Mouse (Mus musculus): ENCODE data around the gene Fam193a.

DNA sequence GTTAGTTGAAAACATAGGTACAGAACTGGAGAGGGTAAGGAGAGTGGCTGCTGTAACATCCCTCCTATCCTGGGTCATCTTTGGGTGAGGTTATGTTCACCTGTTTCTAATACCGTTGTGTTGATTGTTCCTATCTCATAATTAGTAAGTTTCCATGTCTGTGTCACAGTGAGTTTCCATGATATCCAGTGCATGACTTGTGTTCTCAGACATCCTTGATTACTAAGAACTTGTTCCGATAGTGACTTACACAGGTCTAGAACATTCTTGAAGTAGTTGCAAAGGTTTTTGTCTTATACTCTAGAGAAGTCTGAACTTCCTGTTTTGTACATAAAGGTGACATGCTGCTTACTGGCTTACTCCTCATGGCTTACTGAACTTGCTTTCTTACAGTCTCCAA, 96.9 kb downstream of the Fam193a start:
- TF ChIP-seq POLR2A (IDR thresholded peaks at IDR 0.05; ENCODE audit: borderline replicate concordance, extremely low read depth, low read depth, low read length), result no peak
- TF ChIP-seq CTCF (IDR thresholded peaks at IDR 0.05; ENCODE audit: insufficient read depth, low read length), result no peak
